Mouse (Mus musculus) intestine, embryonic 14.5 days (tissue): Measurements from ENCODE around the gene Reck. TPM values are rescaled to one million over a fixed set of nuclear protein-coding genes. Genes with fewer than 3 reads are reported as not detected.
A peak's percentile ranks its signal among the peaks of the same experiment; 100 is the strongest.

Source experiments
- ATAC-seq: fragments of 200-750 bp; cut with Nextera tagmentation; replicated peaks from 2 replicates; pipeline ENCODE4 v1.8.0; 2017; ENCODE audit warnings: low read depth, moderate number of reproducible peaks, moderate TSS enrichment, moderate library complexity; ENCODE audit not compliant: low FRiP score, low TSS enrichment
- DNase-seq: peaks from one replicate; pipeline ENCODE4 v3.0.0-alpha.2; 2018; ENCODE audit warnings: low spot score
- H3K27ac ChIP-seq: fragments of 300-500 bp; sonication (generic); 2 replicates; pipeline ENCODE4 v1.5.1; 2014; ENCODE audit warnings: low read depth, mild to moderate bottlenecking, control low read depth
- H3K27me3 ChIP-seq: fragments of 300-500 bp; sonication (generic); replicated peaks from 2 replicates; pipeline ENCODE4 v1.6.1; 2014; ENCODE audit warnings: low read length, control low read depth; ENCODE audit not compliant: control insufficient read depth, insufficient read depth
- H3K36me3 ChIP-seq: fragments of 300-500 bp; sonication (generic); 2 replicates; pipeline ENCODE4 v1.6.1; 2014; ENCODE audit warnings: low read length, control low read depth; ENCODE audit not compliant: control insufficient read depth, insufficient read depth
- H3K4me1 ChIP-seq: fragments of 300-500 bp; sonication (generic); replicated peaks from 2 replicates; pipeline ENCODE4 v1.6.1; 2014; ENCODE audit warnings: low read length, control low read depth, mixed read lengths; ENCODE audit not compliant: control insufficient read depth, insufficient read depth
- H3K4me2 ChIP-seq: fragments of 300-500 bp; sonication (generic); 2 replicates; pipeline ENCODE4 v1.6.1; 2014; ENCODE audit warnings: low read length
- H3K4me3 ChIP-seq: fragments of 300-500 bp; sonication (generic); 2 replicates; pipeline ENCODE4 v1.5.1; 2014; ENCODE audit warnings: low read depth, low read length, control low read depth, mixed read lengths
- H3K9ac ChIP-seq: fragments of 300-500 bp; sonication (generic); 2 replicates; pipeline ENCODE4 v1.6.1; 2014; ENCODE audit warnings: mild to moderate bottlenecking, low read length
- H3K9me3 ChIP-seq: fragments of 300-500 bp; sonication (generic); 2 replicates; pipeline ENCODE4 v1.6.1; 2016; ENCODE audit warnings: low read length, control low read depth; ENCODE audit not compliant: control insufficient read depth
- WGBS: fragments of 180-500 bp; shearing (Covaris S2); extraction: QIAGEN DNeasy Blood & Tissue Kit; methylation state at CpG from one replicate; pipeline ENCODE4 v1.1.7; 2014; 5-methylcytosine and 5-hydroxymethylcytosine counted together
- polyA plus RNA-seq: library from polyadenylated mRNA; unstranded; fragments of >200 nt; fragmentation: Nextera tagmentation; extraction: Ambion mirVana; gene quantifications from 2 replicates; pipeline ENCODE4 v1.2.1, GENCODE M21; 2014

Gene Reck
- polyA plus RNA-seq, 1 experiment from 2014 or later, result 27.6 TPM

DNA sequence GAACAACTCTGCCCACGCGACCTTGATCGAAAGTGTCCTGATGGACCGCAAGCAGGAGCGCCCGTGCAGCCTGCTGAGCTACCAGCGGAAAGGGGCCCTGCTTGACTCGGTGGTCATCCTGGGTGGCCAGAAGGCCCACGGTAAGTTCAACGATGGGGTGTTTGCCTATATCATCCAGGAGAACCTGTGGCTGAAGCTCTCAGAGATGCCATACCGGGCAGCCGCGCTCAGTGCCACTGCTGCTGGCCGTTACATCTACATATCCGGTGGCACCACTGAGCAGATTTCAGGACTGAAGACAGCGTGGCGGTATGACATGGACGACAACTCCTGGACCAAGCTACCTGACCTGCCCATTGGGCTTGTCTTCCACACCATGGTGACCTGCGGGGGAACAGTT, 109.0 kb downstream of the Reck start:
- Histone ChIP-seq H3K4me2 (no peak overlapping the region), H3K36me3 (0 out of 2 replicates have a peak, but pooled peaks cover 2% of the 10 kb centered on the region), H3K27me3 (no peaks in the 10 kb centered on the region), H3K9me3 (no peaks in the 10 kb centered on the region), H3K4me1 (0 out of 2 replicates have a peak, but pooled peaks cover under 1% of the 10 kb centered on the region), H3K27ac (no peak overlapping the region), H3K4me3 (no peak overlapping the region), H3K9ac (no peak overlapping the region)
- no peak for DNase-seq
- ATAC-seq, result no peak
- WGBS, result 92% methylated on average over 19 of the region's 19 CpGs

GRCm38 (mm10) chr4:43988976-43989375, 113.6 kb downstream of the Reck start:
- ATAC-seq (no peak), DNase-seq (peak; percentile 18)
- 91% methylated on average over 3 of the region's 3 CpGs for WGBS
- Histone ChIP-seq H3K36me3 (no peaks in the 10 kb centered on the region), H3K9me3 (no peaks in the 10 kb centered on the region), H3K4me3 (no peak overlapping the region), H3K27ac (no peak overlapping the region), H3K4me2 (no peak overlapping the region), H3K4me1 (no peaks in the 10 kb centered on the region), H3K9ac (no peak overlapping the region), H3K27me3 (no peaks in the 10 kb centered on the region)

- Histone ChIP-seq H3K4me2 (no peak overlapping the region), H3K36me3 (no peaks in the 10 kb centered on the region), H3K4me3 (no peak overlapping the region), H3K27me3 (no peaks in the 10 kb centered on the region), H3K4me1 (no peaks in the 10 kb centered on the region), H3K9ac (no peak overlapping the region), H3K27ac (no peak overlapping the region), H3K9me3 (no peaks in the 10 kb centered on the region)
- ATAC-seq, result no peak
- peak; percentile 40 for DNase-seq
- 90% methylated on average over 11 of the region's 11 CpGs for WGBS
These were observed 117.7 kb downstream of the Reck start for GRCm38 (mm10) chr4:43993072-43993471.

GRCm38 (mm10) chr4:43994342-43994741, 119.0 kb downstream of the Reck start:
- 0 out of 2 replicates have a peak, but pooled peaks cover 3% of the 10 kb centered on the region for H3K9me3 ChIP-seq
- H3K9ac ChIP-seq, result no peak overlapping the region
- DNase-seq (no peak), ATAC-seq (no peak)
- 50% methylated on average over 2 of the region's 2 CpGs for WGBS
- no peak overlapping the region for H3K4me3 ChIP-seq
- no peaks in the 10 kb centered on the region for H3K4me1 ChIP-seq
- H3K27ac ChIP-seq, result no peak overlapping the region
- H3K27me3 ChIP-seq, result no peaks in the 10 kb centered on the region
- H3K36me3 ChIP-seq, result no peaks in the 10 kb centered on the region
- H3K4me2 ChIP-seq, result no peak overlapping the region

Other genes with a start within 250 kb of the Reck start
- gene Npr2, start 243.6 kb upstream of the Reck start, polyA plus RNA-seq, result 11.1 and 12.1 TPM in 2 replicates
- gene Spag8, start 221.9 kb upstream of the Reck start, polyA plus RNA-seq, result 0.74 and 1.2 TPM in 2 replicates
- 113 and 115 TPM in 2 replicates for gene Hint2, start 219.1 kb upstream of the Reck start, polyA plus RNA-seq
- 4.2 TPM in 2 replicates for gene Tmem8b, start 206.6 kb upstream of the Reck start, polyA plus RNA-seq
- gene Fam221b, start 206.4 kb upstream of the Reck start, polyA plus RNA-seq, result 2.9 and 3.9 TPM in 2 replicates
- not detected in 2 replicates for gene Olfr70, start 174.7 kb upstream of the Reck start, polyA plus RNA-seq
- gene Olfr71, start 165.3 kb upstream of the Reck start, polyA plus RNA-seq, result not detected in 2 replicates
- 0.61 and 0.85 TPM in 2 replicates for gene Hrct1, start 148.3 kb upstream of the Reck start, polyA plus RNA-seq
- 0.04 TPM in 1 of 2 replicates, not detected in the other for gene Spaar, start 145.5 kb upstream of the Reck start, polyA plus RNA-seq
- gene Olfr159, start 104.5 kb upstream of the Reck start, polyA plus RNA-seq, result not detected in 2 replicates
- not detected in 2 replicates for gene Olfr156, start 51.6 kb upstream of the Reck start, polyA plus RNA-seq
- not detected in 2 replicates for gene Olfr157, start 35.3 kb upstream of the Reck start, polyA plus RNA-seq
- not detected in 2 replicates for gene Olfr155, start 24.0 kb upstream of the Reck start, polyA plus RNA-seq
- 102 and 126 TPM in 2 replicates for gene Glipr2, start 81.9 kb downstream of the Reck start, polyA plus RNA-seq
- 0.15 TPM in 1 of 2 replicates, not detected in the other for gene Ccin, start 108.0 kb downstream of the Reck start, polyA plus RNA-seq
- gene Clta, start 128.9 kb downstream of the Reck start, polyA plus RNA-seq, result 233 and 240 TPM in 2 replicates
- 41.5 and 42.3 TPM in 2 replicates for gene Gne, start 208.6 kb downstream of the Reck start, polyA plus RNA-seq